Mouse (Mus musculus): ENCODE results near the gene Fat2.

DNA sequence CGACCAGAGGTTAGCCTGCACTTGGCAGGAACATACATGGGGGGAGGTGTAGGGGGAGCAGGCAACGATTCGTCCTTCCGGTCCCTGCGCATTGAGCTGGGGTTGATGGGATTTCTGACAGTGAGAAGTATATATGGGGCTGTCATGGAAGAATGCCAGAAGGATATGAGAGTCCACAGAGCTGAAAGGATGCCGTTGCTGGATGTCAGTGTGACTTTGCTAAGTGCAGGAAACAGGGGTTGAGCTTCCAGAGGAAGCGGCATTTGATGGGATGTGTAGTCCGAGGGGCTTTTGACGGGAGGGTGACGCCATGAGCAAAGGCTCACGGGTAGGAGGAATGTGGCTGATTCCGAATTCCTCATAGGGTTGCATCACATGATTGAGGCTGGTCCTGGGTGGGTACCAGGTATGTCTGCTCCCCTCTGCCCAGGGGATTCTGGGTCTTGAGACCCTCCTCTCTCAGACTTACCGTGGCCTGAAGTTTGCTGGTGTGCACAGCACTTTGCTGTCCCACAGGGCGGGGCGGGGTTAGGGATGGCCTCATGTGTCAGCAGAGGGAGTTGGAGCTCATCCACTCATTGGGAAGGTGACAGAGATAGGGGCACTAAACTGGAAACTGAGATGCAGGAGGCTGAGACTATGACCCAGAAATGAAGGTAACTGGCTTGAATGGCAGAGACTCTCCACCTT is 21.9 kb upstream of the Fat2 start:
- TF ChIP-seq POLR2A (IDR thresholded peaks at IDR 0.05; ENCODE audit: borderline replicate concordance, low read depth, low read length): no peak
- TF ChIP-seq CTCF (IDR thresholded peaks at IDR 0.05; ENCODE audit: low read depth, low read length): no peak
